16 mouse cellular contexts compared by ENCODE assay signal in the genomic region with DNA sequence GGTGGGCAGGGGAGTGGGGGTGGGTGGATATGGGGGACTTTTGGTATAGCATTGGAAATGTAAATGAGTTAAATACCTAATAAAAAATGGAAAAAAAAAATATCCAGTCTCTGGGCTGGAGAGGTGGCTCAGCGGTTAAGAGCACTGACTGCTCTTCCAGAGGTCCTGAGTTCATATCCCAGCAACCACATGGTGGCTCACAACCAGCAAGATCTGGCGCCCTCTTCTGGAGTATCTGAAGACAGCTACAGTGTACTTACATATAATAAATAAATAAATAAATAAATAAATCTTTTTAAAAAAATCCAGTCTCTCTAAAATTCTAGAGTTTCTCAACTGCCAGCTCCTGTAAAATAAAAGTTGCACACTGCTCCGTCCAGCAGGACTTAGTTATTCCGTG. TPM values are rescaled to one million over a fixed set of nuclear protein-coding genes. Genes with fewer than 3 reads are reported as not detected.
"Had no signal": no experiment of that assay in that cellular context is flagged by ENCODE, and none has a peak within 500 bp of the region (broad histone marks: within the 10 kb centered on the region; RNA-seq: fewer than 3 reads in every experiment).

No protein-coding gene starts in this region.

RNA-seq across cellular contexts. Expression of a gene that starts 29.3 kb away (rescaled TPM):
- total RNA-seq: layer of hippocampus, adult 18-20 months; layer of hippocampus, postnatal 10 days; left cerebral cortex, postnatal 36 days; megakaryocyte progenitor cell, adult 5-6 weeks; neutrophil, adult 5-6 weeks had no signal
- polyA plus RNA-seq: intestine, embryonic 14.5 days; kidney, embryonic 15.5 days; limb, embryonic 12.5 days; liver, embryonic 11.5 days; liver, embryonic 16.5 days; lung, embryonic 15.5 days; midbrain, embryonic 14.5 days; myocyte; neural tube, embryonic 12.5 days; stomach, embryonic 15.5 days; urinary bladder, adult 2 months had no signal
